Mouse (Mus musculus) kidney, embryonic 15.5 days (tissue): ENCODE measurements at regions not wholly inside any gene's neighbourhood (a gene's known extent, or its start where the extent isn't known, plus 50 kb on each side); places are given as distances from the start of the nearest gene placed in this dataset.

Source experiments
- ATAC-seq: fragments of 200-750 bp; cut with Nextera tagmentation; replicated peaks from 2 replicates; pipeline ENCODE4 v1.8.0; 2017; ENCODE audit warnings: moderate TSS enrichment; ENCODE audit not compliant: low FRiP score
- H3K27ac ChIP-seq: fragments of 300-500 bp; sonication (generic); 2 replicates; pipeline ENCODE4 v1.5.1; 2015; ENCODE audit warnings: mild to moderate bottlenecking, inconsistent platforms
- H3K27me3 ChIP-seq: fragments of 300-500 bp; sonication (generic); 2 replicates; pipeline ENCODE4 v1.6.1; 2015; ENCODE audit warnings: inconsistent platforms
- H3K36me3 ChIP-seq: fragments of 300-500 bp; sonication (generic); 2 replicates; pipeline ENCODE4 v1.6.1; 2015; ENCODE audit warnings: inconsistent platforms
- H3K4me1 ChIP-seq: fragments of 300-500 bp; sonication (generic); 2 replicates; pipeline ENCODE4 v1.6.1; 2015; ENCODE audit warnings: inconsistent platforms
- H3K4me2 ChIP-seq: fragments of 300-500 bp; sonication (generic); 2 replicates; pipeline ENCODE4 v1.6.1; 2015; ENCODE audit warnings: moderate library complexity, mild to moderate bottlenecking, inconsistent platforms
- H3K4me3 ChIP-seq: fragments of 300-500 bp; sonication (generic); replicated peaks from 2 replicates; pipeline ENCODE4 v1.5.1; 2015; ENCODE audit warnings: mild to moderate bottlenecking, inconsistent platforms
- H3K9ac ChIP-seq: fragments of 300-500 bp; sonication (generic); 2 replicates; pipeline ENCODE4 v1.6.1; 2015; ENCODE audit warnings: mild to moderate bottlenecking, inconsistent platforms
- H3K9me3 ChIP-seq: fragments of 300-500 bp; sonication (generic); replicated peaks from 2 replicates; pipeline ENCODE4 v1.6.1; 2016; ENCODE audit warnings: inconsistent platforms
- WGBS: fragments of 180-500 bp; shearing (Covaris S2); methylation state at CpG from one replicate; pipeline ENCODE4 v1.1.7; 2015; ENCODE audit warnings: mixed read lengths; 5-methylcytosine and 5-hydroxymethylcytosine counted together

- H3K4me1 ChIP-seq: peaks cover 24% of the 10 kb centered on the region
- H3K9me3 ChIP-seq: no peaks in the 10 kb centered on the region
- no peaks in the 10 kb centered on the region for H3K36me3 ChIP-seq
- no peak overlapping the region for H3K9ac ChIP-seq
- H3K27me3 ChIP-seq: no peaks in the 10 kb centered on the region
- no peak for ATAC-seq
- no peak overlapping the region for H3K4me3 ChIP-seq
- 93% methylated on average over 5 of the region's 5 CpGs for WGBS
- H3K4me2 ChIP-seq: no peak overlapping the region
- no peak overlapping the region for H3K27ac ChIP-seq
Observed at GRCm38 (mm10) chr2:178598371-178598770, 168.0 kb downstream of the Cdh26 start.

GRCm38 (mm10) chr2:178598836-178599235, 168.5 kb downstream of the Cdh26 start:
- Histone ChIP-seq H3K4me2 (no peak overlapping the region), H3K9me3 (no peaks in the 10 kb centered on the region), H3K4me1 (peaks cover 23% of the 10 kb centered on the region), H3K27me3 (no peaks in the 10 kb centered on the region), H3K9ac (no peak overlapping the region), H3K4me3 (no peak overlapping the region), H3K36me3 (no peaks in the 10 kb centered on the region), H3K27ac (no peak overlapping the region)
- ATAC-seq: no peak
- WGBS: 94% methylated on average over 3 of the region's 3 CpGs

DNA sequence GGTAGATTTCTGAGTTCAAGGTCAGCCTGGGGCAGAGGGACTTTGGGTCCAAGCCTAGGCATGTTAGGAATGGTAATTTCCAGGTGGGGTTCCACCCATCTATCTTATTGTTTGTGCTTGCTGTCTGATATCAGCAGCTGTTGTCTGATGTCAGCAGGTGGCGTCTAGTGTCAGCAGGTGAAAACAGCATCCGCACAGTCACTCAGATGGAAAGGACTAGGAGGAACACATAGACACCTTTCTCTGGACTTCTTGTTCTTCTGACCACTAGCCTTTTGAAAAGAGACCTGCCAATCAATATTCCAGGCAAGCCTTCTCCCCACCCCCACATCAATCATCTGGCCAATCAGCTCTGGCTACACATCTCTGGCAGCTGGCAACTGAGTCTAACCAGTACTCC, 173.1 kb downstream of the Cdh26 start:
- no peak overlapping the region for H3K4me3 ChIP-seq
- no peak for ATAC-seq
- H3K4me2 ChIP-seq: no peak overlapping the region
- WGBS: 87% methylated on average over 2 of the region's 2 CpGs
- no peaks in the 10 kb centered on the region for H3K9me3 ChIP-seq
- H3K9ac ChIP-seq: no peak overlapping the region
- no peak overlapping the region for H3K27ac ChIP-seq
- peaks cover 10% of the 10 kb centered on the region for H3K4me1 ChIP-seq
- no peaks in the 10 kb centered on the region for H3K36me3 ChIP-seq
- H3K27me3 ChIP-seq: no peaks in the 10 kb centered on the region

GRCm38 (mm10) chr2:178606733-178607132, 176.4 kb downstream of the Cdh26 start:
- no peaks in the 10 kb centered on the region for H3K9me3 ChIP-seq
- H3K36me3 ChIP-seq: no peaks in the 10 kb centered on the region
- no peaks in the 10 kb centered on the region for H3K27me3 ChIP-seq
- H3K4me2 ChIP-seq: no peak overlapping the region
- H3K9ac ChIP-seq: no peak overlapping the region
- no peak overlapping the region for H3K4me3 ChIP-seq
- no peak overlapping the region for H3K27ac ChIP-seq
- WGBS: 35% methylated on average over 4 of the region's 4 CpGs
- peaks cover 33% of the 10 kb centered on the region for H3K4me1 ChIP-seq
- ATAC-seq: peak; percentile 74

DNA sequence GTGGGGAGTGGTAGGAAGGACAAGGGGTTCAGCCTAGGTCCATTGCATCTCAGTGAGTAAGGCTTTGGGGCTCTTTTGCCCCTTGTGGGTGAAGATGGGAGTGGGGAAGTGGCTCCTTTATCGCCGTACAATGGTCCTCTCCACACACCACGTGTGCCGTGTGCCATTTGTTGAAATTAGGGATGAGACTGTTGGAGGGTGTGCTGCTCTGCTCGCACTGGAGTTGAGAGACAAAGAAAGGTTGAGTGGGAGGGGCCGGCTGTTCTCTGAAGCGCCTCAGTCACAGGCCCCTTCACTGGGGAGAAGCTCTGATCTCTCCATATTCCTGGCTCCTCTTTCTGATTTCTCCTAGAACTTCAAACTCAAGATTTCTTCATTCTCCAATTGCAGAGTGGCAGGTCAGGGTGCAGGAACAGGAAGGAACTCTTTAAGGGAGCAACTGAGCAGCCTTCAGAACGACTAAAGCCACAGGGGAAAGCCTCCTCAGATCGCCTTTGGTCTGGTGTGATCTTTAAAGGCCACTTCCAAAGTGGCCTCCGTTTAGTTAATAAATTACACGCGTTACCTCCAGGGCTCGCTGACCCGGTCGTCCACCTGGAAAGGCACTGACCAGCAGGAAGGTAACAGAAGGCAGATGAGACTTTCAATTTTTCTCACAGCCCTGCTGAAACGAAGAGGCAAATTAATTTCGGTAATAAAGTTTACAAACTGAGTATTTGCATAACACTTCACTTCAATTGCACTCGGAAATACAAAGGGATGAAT, 180.1 kb downstream of the Cdh26 start:
- no peaks in the 10 kb centered on the region for H3K36me3 ChIP-seq
- H3K4me3 ChIP-seq: no peak overlapping the region
- ATAC-seq: peak; percentile 69
- 21% methylated on average over 18 of the region's 18 CpGs for WGBS
- no peaks in the 10 kb centered on the region for H3K27me3 ChIP-seq
- H3K4me1 ChIP-seq: peaks cover 51% of the 10 kb centered on the region
- H3K4me2 ChIP-seq: peak overlapping the region; percentile 20; the same call in 1 of the 2 replicates
- no peak overlapping the region for H3K9ac ChIP-seq
- H3K27ac ChIP-seq: peak overlapping the region; percentile 76
- H3K9me3 ChIP-seq: no peaks in the 10 kb centered on the region

DNA sequence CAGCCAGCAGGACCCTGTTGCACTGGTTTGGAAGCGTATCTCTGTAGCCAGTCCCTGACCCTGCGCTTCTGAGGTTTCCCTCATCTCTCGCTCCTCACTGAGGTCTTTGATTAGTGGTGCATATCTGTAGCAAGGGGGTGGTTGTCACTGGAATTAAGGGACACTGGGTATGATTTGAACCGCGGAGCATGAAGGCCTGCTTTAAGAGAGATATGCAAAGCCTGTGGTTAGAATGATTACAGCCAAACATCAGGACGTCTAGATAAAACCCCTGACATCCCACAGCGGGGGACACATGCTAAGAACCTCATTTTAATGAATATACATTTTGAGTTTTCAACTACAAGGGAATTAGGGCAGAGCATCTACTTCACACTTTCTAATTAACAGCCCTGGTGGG, 184.4 kb downstream of the Cdh26 start:
- no peak overlapping the region for H3K27ac ChIP-seq
- H3K36me3 ChIP-seq: no peaks in the 10 kb centered on the region
- no peaks in the 10 kb centered on the region for H3K9me3 ChIP-seq
- ATAC-seq: no peak
- no peak overlapping the region for H3K9ac ChIP-seq
- H3K4me1 ChIP-seq: peaks cover 38% of the 10 kb centered on the region
- WGBS: 52% methylated on average over 7 of the region's 7 CpGs
- no peak overlapping the region for H3K4me2 ChIP-seq
- no peaks in the 10 kb centered on the region for H3K27me3 ChIP-seq
- H3K4me3 ChIP-seq: no peak overlapping the region

GRCm38 (mm10) chr2:178622801-178623200, 192.5 kb downstream of the Cdh26 start:
- WGBS: 58% methylated on average over 3 of the region's 3 CpGs
- Histone ChIP-seq H3K4me1 (peaks cover 13% of the 10 kb centered on the region), H3K9me3 (no peaks in the 10 kb centered on the region), H3K36me3 (no peaks in the 10 kb centered on the region), H3K4me2 (no peak overlapping the region), H3K27me3 (no peaks in the 10 kb centered on the region), H3K9ac (no peak overlapping the region), H3K27ac (no peak overlapping the region), H3K4me3 (no peak overlapping the region)
- peak; percentile 80 for ATAC-seq

- H3K9ac ChIP-seq: no peak overlapping the region
- no peak overlapping the region for H3K27ac ChIP-seq
- H3K4me3 ChIP-seq: no peak overlapping the region
- 83% methylated on average over 3 of the region's 3 CpGs for WGBS
- peaks cover 23% of the 10 kb centered on the region for H3K4me1 ChIP-seq
- no peaks in the 10 kb centered on the region for H3K9me3 ChIP-seq
- no peak overlapping the region for H3K4me2 ChIP-seq
- H3K27me3 ChIP-seq: no peaks in the 10 kb centered on the region
- ATAC-seq: no peak
- H3K36me3 ChIP-seq: no peaks in the 10 kb centered on the region
Observed at GRCm38 (mm10) chr2:178624475-178624874, 194.1 kb downstream of the Cdh26 start.

- ATAC-seq: no peak
- H3K4me3 ChIP-seq: no peak overlapping the region
- no peaks in the 10 kb centered on the region for H3K9me3 ChIP-seq
- H3K27me3 ChIP-seq: no peaks in the 10 kb centered on the region
- no peaks in the 10 kb centered on the region for H3K36me3 ChIP-seq
- H3K9ac ChIP-seq: no peak overlapping the region
- no peak overlapping the region for H3K4me2 ChIP-seq
- 98% methylated on average over 1 of the region's 1 CpGs for WGBS
- H3K27ac ChIP-seq: no peak overlapping the region
- H3K4me1 ChIP-seq: peaks cover 23% of the 10 kb centered on the region
Observed at GRCm38 (mm10) chr2:178624907-178625306, 194.6 kb downstream of the Cdh26 start.

DNA sequence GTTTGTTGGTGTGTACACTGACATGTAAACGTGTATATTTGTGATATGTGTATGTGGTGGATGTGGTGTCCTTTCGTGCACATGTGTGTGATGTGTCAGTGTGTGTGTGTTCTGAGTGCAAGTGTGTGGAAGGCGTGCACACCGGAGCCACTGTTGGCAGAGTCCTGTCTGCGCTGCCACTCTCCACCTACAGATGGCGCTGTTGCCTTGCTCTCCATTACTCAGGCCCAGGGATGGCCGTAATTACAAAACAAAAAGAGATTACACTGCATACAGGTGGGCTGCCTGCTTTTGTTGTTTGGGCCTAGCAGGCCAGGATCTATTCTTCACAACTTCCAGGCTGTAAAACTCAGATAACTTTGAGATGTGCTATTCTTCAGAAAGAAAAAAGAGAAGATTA, 199.4 kb downstream of the Cdh26 start:
- WGBS: 34% methylated on average over 7 of the region's 7 CpGs
- Histone ChIP-seq H3K4me2 (no peak overlapping the region), H3K9me3 (no peaks in the 10 kb centered on the region), H3K4me1 (peaks cover 61% of the 10 kb centered on the region), H3K4me3 (no peak overlapping the region), H3K27me3 (no peaks in the 10 kb centered on the region), H3K9ac (no peak overlapping the region), H3K36me3 (no peaks in the 10 kb centered on the region), H3K27ac (no peak overlapping the region)
- ATAC-seq: no peak

GRCm38 (mm10) chr2:178630511-178630910, 200.2 kb downstream of the Cdh26 start:
- H3K4me2 ChIP-seq: no peak overlapping the region
- H3K36me3 ChIP-seq: no peaks in the 10 kb centered on the region
- no peak overlapping the region for H3K9ac ChIP-seq
- H3K4me3 ChIP-seq: no peak overlapping the region
- peak overlapping the region; percentile 18; the same call in 1 of the 2 replicates for H3K27ac ChIP-seq
- no peaks in the 10 kb centered on the region for H3K27me3 ChIP-seq
- no peaks in the 10 kb centered on the region for H3K9me3 ChIP-seq
- ATAC-seq: peak; percentile 77
- H3K4me1 ChIP-seq: peaks cover 67% of the 10 kb centered on the region
- 40% methylated on average over 12 of the region's 12 CpGs for WGBS

GRCm38 (mm10) chr2:178631336-178631735, 201.0 kb downstream of the Cdh26 start:
- H3K4me2 ChIP-seq: no peak overlapping the region
- no peaks in the 10 kb centered on the region for H3K36me3 ChIP-seq
- 16% methylated on average over 3 of the region's 3 CpGs for WGBS
- H3K9ac ChIP-seq: no peak overlapping the region
- H3K27me3 ChIP-seq: no peaks in the 10 kb centered on the region
- H3K4me3 ChIP-seq: no peak overlapping the region
- H3K9me3 ChIP-seq: no peaks in the 10 kb centered on the region
- H3K4me1 ChIP-seq: peaks cover 72% of the 10 kb centered on the region
- ATAC-seq: no peak
- 0 out of 2 replicates have a peak overlapping the region, but pooled peaks have one; percentile 7 for H3K27ac ChIP-seq

- 69% methylated on average over 12 of the region's 12 CpGs for WGBS
- Histone ChIP-seq H3K4me1 (peaks cover 69% of the 10 kb centered on the region), H3K4me2 (no peak overlapping the region)
Observed at GRCm38 (mm10) chr2:178631966-178632365, 201.6 kb downstream of the Cdh26 start.

More at GRCm38 (mm10) chr2:178631966-178632365, 201.6 kb downstream of the Cdh26 start:
- no peak overlapping the region for H3K27ac ChIP-seq
- H3K4me3 ChIP-seq: no peak overlapping the region
- no peak overlapping the region for H3K9ac ChIP-seq
- H3K27me3 ChIP-seq: no peaks in the 10 kb centered on the region
- H3K36me3 ChIP-seq: no peaks in the 10 kb centered on the region
- no peak for ATAC-seq
- no peaks in the 10 kb centered on the region for H3K9me3 ChIP-seq
